Mouse (Mus musculus) hindbrain, embryonic 16.5 days (tissue): ENCODE measurements around the gene Tbc1d13. TPM values are rescaled to one million over a fixed set of nuclear protein-coding genes. Genes with fewer than 3 reads are reported as not detected.
"Not testable (repeated sequence)": the region's sequence is repeated elsewhere in the genome, so short reads cannot be mapped to it uniquely, and the experiment has no call there.

Source experiments
- ATAC-seq: fragments of 200-750 bp; cut with Nextera tagmentation; 2 replicates; pipeline ENCODE4 v1.8.0; 2017; ENCODE audit warnings: moderate TSS enrichment, moderate library complexity
- H3K27ac ChIP-seq: fragments of 300-500 bp; sonication (generic); 2 replicates; pipeline ENCODE4 v1.5.1; 2014; ENCODE audit warnings: low read depth, mild to moderate bottlenecking, control low read depth, low read length, moderate library complexity
- H3K27me3 ChIP-seq: fragments of 300-500 bp; sonication (generic); replicated peaks from 2 replicates; pipeline ENCODE4 v1.6.1; 2014; ENCODE audit warnings: low read length; ENCODE audit not compliant: control insufficient read depth, insufficient read depth
- H3K36me3 ChIP-seq: fragments of 300-500 bp; sonication (generic); 2 replicates; pipeline ENCODE4 v1.6.1; 2014; ENCODE audit warnings: mild to moderate bottlenecking, low read length, moderate library complexity, mixed read lengths; ENCODE audit not compliant: control insufficient read depth, insufficient read depth
- H3K4me1 ChIP-seq: fragments of 300-500 bp; sonication (generic); 2 replicates; pipeline ENCODE4 v1.6.1; 2014; ENCODE audit warnings: low read depth, low read length; ENCODE audit not compliant: control insufficient read depth, insufficient read depth
- H3K4me2 ChIP-seq: fragments of 300-500 bp; sonication (generic); 2 replicates; pipeline ENCODE4 v1.6.1; 2014; ENCODE audit warnings: mild to moderate bottlenecking, low read length, control low read depth, moderate library complexity
- H3K4me3 ChIP-seq: fragments of 300-500 bp; sonication (generic); 2 replicates; pipeline ENCODE4 v1.5.1; 2014; ENCODE audit warnings: mild to moderate bottlenecking, low read length, control low read depth, moderate library complexity
- H3K9ac ChIP-seq: fragments of 300-500 bp; sonication (generic); 2 replicates; pipeline ENCODE4 v1.6.1; 2014; ENCODE audit warnings: low read depth, mild to moderate bottlenecking, control low read depth, low read length, moderate library complexity
- H3K9me3 ChIP-seq: fragments of 300-500 bp; sonication (generic); 2 replicates; pipeline ENCODE4 v1.6.1; 2014; ENCODE audit warnings: mild to moderate bottlenecking, low read length, moderate library complexity; ENCODE audit not compliant: control insufficient read depth
- WGBS: fragments of 180-500 bp; shearing (Covaris S2); extraction: QIAGEN DNeasy Blood & Tissue Kit; methylation state at CpG from one replicate; pipeline ENCODE4 v1.1.7; 2014; 5-methylcytosine and 5-hydroxymethylcytosine counted together
- polyA plus RNA-seq: library from polyadenylated mRNA; unstranded; fragments of >200 nt; fragmentation: Nextera tagmentation; extraction: Ambion mirVana; gene quantifications from 2 replicates; pipeline ENCODE4 v1.2.1, GENCODE M21; 2015

Tbc1d13 gene
- polyA plus RNA-seq, 1 experiment from 2014 or later = 8.8 TPM

DNA sequence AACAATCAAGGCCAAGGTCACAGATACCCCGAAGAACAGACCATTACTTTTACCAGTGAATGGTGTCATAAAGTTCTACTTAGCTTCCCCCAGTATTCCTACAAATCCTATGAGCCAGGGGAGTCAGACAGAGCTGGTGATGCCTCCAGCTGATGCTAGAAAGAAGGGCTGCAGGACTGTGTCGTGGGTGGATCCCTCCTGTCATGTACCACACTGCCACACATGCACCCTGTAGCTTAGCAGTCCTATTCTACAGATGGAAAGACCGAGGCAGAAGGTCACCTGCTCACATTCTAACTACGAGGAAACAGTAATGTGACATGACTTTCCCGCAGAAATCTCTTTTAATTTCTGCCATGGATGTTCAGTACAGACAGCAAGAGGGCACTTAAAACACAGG is 10.8 kb upstream of the Tbc1d13 start:
- H3K4me1 ChIP-seq = peaks cover 32% of the 10 kb centered on the region
- no peaks in the 10 kb centered on the region for H3K36me3 ChIP-seq
- WGBS = 89% methylated on average over 5 of the region's 5 CpGs
- H3K4me3 ChIP-seq = no peak overlapping the region
- no peak overlapping the region for H3K27ac ChIP-seq
- H3K9ac ChIP-seq = no peak overlapping the region
- H3K9me3 ChIP-seq = no peaks in the 10 kb centered on the region
- no peak for ATAC-seq
- H3K27me3 ChIP-seq = no peaks in the 10 kb centered on the region
- H3K4me2 ChIP-seq = no peak overlapping the region; the same call in 1 of the 2 replicates

DNA sequence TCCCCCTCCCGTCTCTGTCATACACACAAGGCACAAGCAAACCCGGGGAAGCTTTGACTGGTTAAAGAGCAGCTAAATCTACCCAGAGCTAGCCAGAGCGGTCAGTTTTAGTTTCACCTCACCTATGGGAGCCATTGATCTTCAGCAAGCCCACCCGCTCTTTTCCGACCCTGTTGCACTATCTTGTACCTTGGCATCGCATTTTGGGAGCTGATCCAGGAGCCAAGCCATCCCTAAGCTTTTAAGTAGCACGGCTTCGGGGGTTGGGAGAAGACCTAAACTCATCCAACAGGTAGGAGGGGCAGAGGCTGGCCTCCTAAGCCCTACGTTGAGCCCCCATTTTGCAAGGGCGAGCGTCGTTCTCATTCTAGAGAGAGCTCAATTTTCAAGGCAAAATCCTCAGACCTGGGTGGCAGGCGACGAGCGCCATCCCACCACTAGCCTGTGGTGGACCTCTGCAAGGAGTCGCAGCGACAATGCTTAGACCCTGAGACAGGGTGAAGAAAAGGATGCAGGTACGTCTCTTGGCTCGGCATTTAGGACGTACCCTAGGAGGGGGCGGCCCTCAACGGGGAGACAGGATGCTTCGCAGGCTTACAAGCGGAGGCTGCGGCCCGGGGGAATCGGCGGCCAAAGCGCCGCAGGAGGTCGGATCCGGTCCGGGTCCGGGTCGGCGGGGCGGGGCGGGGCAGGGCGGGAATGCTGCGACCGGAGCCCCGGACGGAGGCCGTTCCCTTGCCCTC is 9.6 kb upstream of the Tbc1d13 start:
- H3K27me3 ChIP-seq = no peaks in the 10 kb centered on the region
- H3K9me3 ChIP-seq = no peaks in the 10 kb centered on the region
- peak overlapping the region; percentile 92 for H3K27ac ChIP-seq
- peak; percentile 74 for ATAC-seq
- H3K9ac ChIP-seq = peak overlapping the region; percentile 78
- peaks cover 32% of the 10 kb centered on the region for H3K4me1 ChIP-seq
- H3K4me2 ChIP-seq = peak overlapping the region; percentile 94
- WGBS = 2% methylated on average over 33 of the region's 44 CpGs
- peak overlapping the region; percentile 70 for H3K4me3 ChIP-seq
- H3K36me3 ChIP-seq = no peaks in the 10 kb centered on the region

DNA sequence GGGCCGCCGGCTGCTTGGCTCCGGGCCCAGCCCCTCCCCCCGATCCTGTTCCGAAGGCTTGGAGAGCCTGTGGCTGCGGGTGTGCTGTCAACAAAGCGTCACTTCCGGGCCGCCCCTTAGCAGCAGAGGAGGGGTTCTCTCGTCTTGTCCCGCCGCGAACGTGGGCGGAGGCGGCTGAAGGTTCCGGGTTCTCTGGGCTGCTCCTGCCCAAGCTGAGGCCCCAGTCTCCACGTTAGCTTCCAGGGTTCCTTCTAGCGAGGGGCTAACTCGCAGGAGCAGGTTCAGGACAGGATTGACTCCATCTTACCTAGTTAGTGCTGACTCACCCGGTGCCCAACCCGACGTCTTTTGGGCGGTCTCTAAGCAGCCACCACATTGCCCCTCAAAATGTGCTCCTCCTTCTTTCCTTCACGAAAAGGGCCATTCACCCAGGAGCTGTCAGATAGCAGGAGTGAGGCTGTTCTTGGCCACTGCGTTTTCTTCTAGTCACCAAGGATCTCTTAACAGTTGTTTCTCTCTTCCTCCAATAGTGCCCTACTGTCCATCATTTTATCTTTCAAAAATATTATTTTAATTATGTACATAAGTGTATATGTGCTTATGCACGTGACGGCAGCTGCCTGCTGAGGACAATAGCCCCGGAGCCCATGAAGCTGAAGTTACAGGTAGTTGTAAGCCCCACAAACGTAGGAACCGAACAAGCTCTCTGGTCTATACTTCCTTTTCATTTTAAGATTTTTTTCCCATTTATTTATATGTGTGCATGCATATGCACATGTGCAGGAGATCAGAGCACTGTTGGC is 8.9 kb upstream of the Tbc1d13 start, which contains the start of gene Zer1:
Gene Zer1 (minus strand): TSS at position 114 of the 803 bp plus-strand sequence.
- Histone ChIP-seq H3K4me1 (peaks cover 24% of the 10 kb centered on the region), H3K27me3 (no peaks in the 10 kb centered on the region), H3K4me2 (peak within 1 kb of the TSS; percentile 94), H3K9me3 (no peaks in the 10 kb centered on the region), H3K9ac (peak within 1 kb of the TSS; percentile 78), H3K36me3 (no peaks in the 10 kb centered on the region), H3K4me3 (peak within 1 kb of the TSS; percentile 70), H3K27ac (peak within 1 kb of the TSS; percentile 92)
- WGBS = 9% methylated on average over 29 of the region's 31 CpGs
- peak; percentile 98 for ATAC-seq

DNA sequence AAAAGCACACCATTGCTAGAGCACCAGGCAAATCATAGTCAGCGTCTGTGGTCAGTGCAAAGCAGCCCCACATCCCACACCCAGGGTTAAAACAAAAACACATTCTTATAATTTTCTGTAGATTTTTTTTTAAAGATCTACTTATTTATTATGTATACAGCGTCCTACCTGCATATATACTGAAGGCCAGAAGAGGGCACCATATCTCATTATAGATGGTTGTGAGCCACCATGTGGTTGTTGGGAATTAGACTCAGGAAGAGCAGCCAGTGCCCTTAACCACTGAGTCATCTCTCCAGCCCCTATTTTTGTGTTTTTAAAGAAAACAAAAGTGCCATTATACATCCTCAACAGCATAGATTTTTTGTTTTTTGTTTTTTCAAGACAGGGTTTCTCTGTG is 4.8 kb upstream of the Tbc1d13 start:
- peaks cover 13% of the 10 kb centered on the region for H3K4me1 ChIP-seq
- no peak overlapping the region for H3K4me3 ChIP-seq
- H3K9ac ChIP-seq = no peak overlapping the region
- H3K27ac ChIP-seq = no peak overlapping the region
- H3K9me3 ChIP-seq = no peaks in the 10 kb centered on the region
- H3K36me3 ChIP-seq = no peaks in the 10 kb centered on the region
- no peaks in the 10 kb centered on the region for H3K27me3 ChIP-seq
- WGBS = 31% methylated on average over 2 of the region's 2 CpGs
- H3K4me2 ChIP-seq = no peak overlapping the region
- ATAC-seq = no peak

DNA sequence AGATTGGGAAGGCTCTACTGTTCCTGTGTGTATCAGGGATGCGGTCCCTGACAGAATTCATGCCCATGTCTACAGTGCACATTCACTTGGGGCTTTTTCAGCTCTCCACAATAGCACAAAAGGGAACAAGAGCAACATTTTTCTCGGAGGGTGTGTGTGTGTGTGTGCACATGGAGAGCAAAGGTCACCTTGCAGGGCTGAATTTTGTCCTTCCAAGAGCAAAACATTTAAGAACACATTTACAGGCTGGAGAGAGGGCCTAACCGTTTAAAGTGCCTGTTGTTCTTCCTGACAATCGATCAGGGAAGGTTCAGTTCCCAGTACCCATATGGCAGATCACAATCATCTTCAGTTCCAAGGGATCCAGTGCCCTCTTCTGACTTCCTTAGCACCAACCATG is 3.4 kb upstream of the Tbc1d13 start:
- Histone ChIP-seq H3K36me3 (no peaks in the 10 kb centered on the region), H3K4me1 (peaks cover 19% of the 10 kb centered on the region), H3K4me3 (no peak overlapping the region), H3K4me2 (no peak overlapping the region), H3K9me3 (no peaks in the 10 kb centered on the region), H3K9ac (no peak overlapping the region), H3K27ac (no peak overlapping the region), H3K27me3 (no peaks in the 10 kb centered on the region)
- 86% methylated on average over 4 of the region's 4 CpGs for WGBS
- no peak for ATAC-seq

DNA sequence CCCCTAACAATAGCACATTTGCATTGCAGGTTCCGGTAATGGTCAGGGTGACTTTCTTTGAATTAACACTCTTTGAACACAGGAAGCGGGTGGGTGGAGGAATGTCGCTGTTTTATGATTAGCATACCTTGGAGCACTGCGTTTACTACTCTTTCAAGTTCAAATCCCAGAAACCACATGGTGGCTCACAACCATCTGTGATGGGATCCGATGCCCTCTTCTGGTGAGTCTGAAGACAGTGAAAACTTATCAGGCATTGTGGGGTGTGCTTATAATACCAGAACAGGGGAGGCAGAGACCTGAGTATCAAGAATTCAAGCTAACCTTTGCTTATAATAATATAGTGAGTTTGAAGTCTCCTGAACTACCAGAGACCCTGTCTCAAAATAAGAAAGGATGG is 2.3 kb upstream of the Tbc1d13 start:
- not testable (repeated sequence) for H3K4me3 ChIP-seq, H3K27me3 ChIP-seq, H3K27ac ChIP-seq, H3K9me3 ChIP-seq, H3K4me2 ChIP-seq, H3K9ac ChIP-seq, ATAC-seq, H3K36me3 ChIP-seq
- WGBS = 60% methylated on average over 5 of the region's 5 CpGs
- peaks cover 20% of the 10 kb centered on the region for H3K4me1 ChIP-seq

DNA sequence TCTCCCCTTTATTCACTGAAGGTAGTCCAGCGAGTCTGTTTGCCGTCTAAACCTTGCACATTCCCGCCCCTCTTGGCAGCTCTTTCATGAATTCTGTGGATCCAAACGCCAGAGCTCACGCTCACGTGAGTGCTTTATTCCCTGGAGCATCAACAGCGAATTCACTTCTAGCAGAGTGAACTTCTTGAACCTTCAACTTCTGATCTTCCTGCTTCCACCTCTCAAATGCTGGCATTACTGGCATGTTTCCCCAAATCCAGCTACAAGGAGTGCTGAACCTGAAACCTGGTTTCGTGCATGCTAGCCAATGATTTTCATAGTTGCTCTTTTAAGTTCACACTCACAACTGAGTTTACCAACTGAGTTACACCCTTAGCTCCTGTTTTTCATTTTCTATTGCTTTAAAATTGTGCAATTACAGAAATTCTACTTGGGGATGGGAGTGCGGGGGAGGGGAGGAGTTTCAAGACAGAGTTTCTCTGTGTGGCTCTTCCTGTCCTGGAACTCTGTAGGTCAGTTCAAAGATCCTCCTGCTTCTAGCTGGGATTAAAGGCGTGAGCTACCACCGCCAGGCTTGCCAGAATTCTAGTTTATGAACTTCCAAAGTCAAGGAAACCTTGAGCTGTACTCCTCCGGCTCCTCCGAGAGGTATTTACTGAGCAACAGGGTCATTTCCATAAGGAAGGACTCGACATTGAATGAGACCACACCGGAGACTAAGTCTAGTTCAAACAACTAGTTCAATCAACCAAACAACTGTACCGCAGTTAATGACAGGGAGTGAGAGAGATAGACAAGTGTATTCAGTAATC is 539 bp upstream of the Tbc1d13 start:
- Histone ChIP-seq H3K27me3 (no peaks in the 10 kb centered on the region), H3K27ac (peak overlapping the region; percentile 85), H3K9me3 (no peaks in the 10 kb centered on the region), H3K9ac (peak overlapping the region; percentile 87), H3K4me1 (peaks cover 20% of the 10 kb centered on the region), H3K36me3 (no peaks in the 10 kb centered on the region; the same call in 1 of the 2 replicates), H3K4me2 (peak overlapping the region; percentile 98), H3K4me3 (peak overlapping the region; percentile 90)
- WGBS = 24% methylated on average over 16 of the region's 16 CpGs
- peak; percentile 2; the same call in 1 of the 2 replicates for ATAC-seq

DNA sequence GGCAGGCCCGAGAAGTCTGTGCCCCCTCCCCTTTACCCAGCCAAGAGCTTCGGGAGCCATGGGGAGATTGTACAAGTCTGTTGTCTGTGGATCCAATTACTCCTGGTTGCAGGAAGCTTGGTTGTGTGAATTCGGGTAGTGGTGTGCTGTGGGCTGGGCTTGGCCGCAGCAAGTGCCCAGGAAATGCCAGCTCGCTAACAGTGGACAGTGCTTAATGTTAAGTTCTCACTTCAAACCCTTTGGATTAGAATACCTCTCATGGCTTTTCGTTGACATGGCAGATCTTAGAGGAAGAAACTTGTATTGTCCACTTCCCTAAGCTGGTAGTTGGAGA is 799 bp downstream of the Tbc1d13 start:
- H3K27me3 ChIP-seq = no peaks in the 10 kb centered on the region
- H3K27ac ChIP-seq = peak overlapping the region; percentile 85
- H3K9me3 ChIP-seq = no peaks in the 10 kb centered on the region
- whole genome bisulfite sequencing = 22% methylated on average over 6 of the region's 6 CpGs
- H3K4me2 ChIP-seq = peak overlapping the region; percentile 98
- peak overlapping the region; percentile 87 for H3K9ac ChIP-seq
- H3K36me3 ChIP-seq = no peaks in the 10 kb centered on the region; the same call in 1 of the 2 replicates
- ATAC-seq = 0 out of 2 replicates have a peak, but pooled peaks have one; percentile 5
- H3K4me1 ChIP-seq = peaks cover 20% of the 10 kb centered on the region
- peak overlapping the region; percentile 90 for H3K4me3 ChIP-seq
